Mouse (Mus musculus) forebrain, embryonic 13.5 days (tissue): ENCODE measurements at regions not wholly inside any gene's neighbourhood (a gene's known extent, or its start where the extent isn't known, plus 50 kb on each side); places are given as distances from the start of the nearest gene placed in this dataset.

Experiments used
- ATAC-seq: fragments of 200-750 bp; cut with Nextera tagmentation; 2 replicates; pipeline ENCODE4 v1.8.0; 2017
- H3K27ac ChIP-seq: fragments of 300-500 bp; sonication (generic); 2 replicates; pipeline ENCODE4 v1.5.1; 2015; ENCODE audit warnings: inconsistent platforms, mild to moderate bottlenecking, moderate library complexity
- H3K27me3 ChIP-seq: fragments of 300-500 bp; sonication (generic); 2 replicates; pipeline ENCODE4 v1.6.1; 2015; ENCODE audit warnings: mild to moderate bottlenecking, inconsistent platforms
- H3K36me3 ChIP-seq: fragments of 300-500 bp; sonication (generic); 2 replicates; pipeline ENCODE4 v1.6.1; 2015; ENCODE audit warnings: mild to moderate bottlenecking, inconsistent platforms; ENCODE audit not compliant: poor library complexity, severe bottlenecking
- H3K4me1 ChIP-seq: fragments of 300-500 bp; sonication (generic); 2 replicates; pipeline ENCODE4 v1.6.1; 2015; ENCODE audit warnings: inconsistent platforms
- H3K4me2 ChIP-seq: fragments of 300-500 bp; sonication (generic); 2 replicates; pipeline ENCODE4 v1.6.1; 2015; ENCODE audit warnings: inconsistent platforms, mild to moderate bottlenecking, moderate library complexity
- H3K4me3 ChIP-seq: fragments of 300-500 bp; sonication (generic); 2 replicates; pipeline ENCODE4 v1.5.1; 2015; ENCODE audit warnings: mild to moderate bottlenecking, inconsistent platforms
- H3K9ac ChIP-seq: fragments of 300-500 bp; sonication (generic); 2 replicates; pipeline ENCODE4 v1.6.1; 2015; ENCODE audit warnings: mild to moderate bottlenecking, inconsistent platforms
- H3K9me3 ChIP-seq: fragments of 300-500 bp; sonication (generic); replicated peaks from 2 replicates; pipeline ENCODE4 v1.6.1; 2016; ENCODE audit warnings: inconsistent platforms
- WGBS: fragments of 180-500 bp; shearing (Covaris S2); methylation state at CpG from one replicate; pipeline ENCODE4 v1.1.7; 2015; 5-methylcytosine and 5-hydroxymethylcytosine counted together

GRCm38 (mm10) chr13:19966566-19966965, 123.8 kb upstream of the Elmo1 start:
- WGBS = 93% methylated on average over 1 of the region's 1 CpGs
- no peak overlapping the region for H3K27ac ChIP-seq
- H3K4me3 ChIP-seq = no peak overlapping the region
- no peak for ATAC-seq
- H3K9ac ChIP-seq = no peak overlapping the region
- H3K9me3 ChIP-seq = no peaks in the 10 kb centered on the region
- H3K27me3 ChIP-seq = no peaks in the 10 kb centered on the region
- no peaks in the 10 kb centered on the region for H3K4me1 ChIP-seq
- no peak overlapping the region for H3K4me2 ChIP-seq
- no peaks in the 10 kb centered on the region for H3K36me3 ChIP-seq

GRCm38 (mm10) chr13:19963031-19963430, 127.4 kb upstream of the Elmo1 start:
- H3K4me3 ChIP-seq = no peak overlapping the region
- no peak for ATAC-seq
- no peak overlapping the region for H3K4me2 ChIP-seq
- H3K9ac ChIP-seq = no peak overlapping the region
- no peak overlapping the region for H3K27ac ChIP-seq
- WGBS = 47% methylated on average over 3 of the region's 3 CpGs
- no peaks in the 10 kb centered on the region for H3K4me1 ChIP-seq
- no peaks in the 10 kb centered on the region for H3K9me3 ChIP-seq
- H3K27me3 ChIP-seq = no peaks in the 10 kb centered on the region
- no peaks in the 10 kb centered on the region for H3K36me3 ChIP-seq

- no peak overlapping the region for H3K27ac ChIP-seq
- no peak for ATAC-seq
- no peak overlapping the region for H3K9ac ChIP-seq
- no peak overlapping the region for H3K4me2 ChIP-seq
- H3K4me3 ChIP-seq = no peak overlapping the region
- no peaks in the 10 kb centered on the region for H3K27me3 ChIP-seq
- H3K9me3 ChIP-seq = no peaks in the 10 kb centered on the region
- H3K36me3 ChIP-seq = no peaks in the 10 kb centered on the region
- no peaks in the 10 kb centered on the region for H3K4me1 ChIP-seq
- 92% methylated on average over 6 of the region's 6 CpGs for WGBS
Measured at GRCm38 (mm10) chr13:19928761-19929160, 104.7 kb upstream of the Gpr141 start.

GRCm38 (mm10) chr13:19927807-19928206, 103.8 kb upstream of the Gpr141 start:
- H3K4me3 ChIP-seq = no peak overlapping the region
- no peaks in the 10 kb centered on the region for H3K36me3 ChIP-seq
- no peak overlapping the region for H3K9ac ChIP-seq
- WGBS = 96% methylated on average over 3 of the region's 3 CpGs
- no peak overlapping the region for H3K4me2 ChIP-seq
- no peak for ATAC-seq
- H3K4me1 ChIP-seq = no peaks in the 10 kb centered on the region
- H3K27ac ChIP-seq = no peak overlapping the region
- no peaks in the 10 kb centered on the region for H3K9me3 ChIP-seq
- no peaks in the 10 kb centered on the region for H3K27me3 ChIP-seq

GRCm38 (mm10) chr13:19921084-19921827, 97.2 kb upstream of the Gpr141 start:
- Histone ChIP-seq H3K4me1 (no peaks in the 10 kb centered on the region), H3K9me3 (peaks cover 5% of the 10 kb centered on the region; the same call in 1 of the 2 replicates), H3K27ac (no peak overlapping the region), H3K4me2 (no peak overlapping the region), H3K27me3 (no peaks in the 10 kb centered on the region), H3K9ac (no peak overlapping the region), H3K4me3 (no peak overlapping the region), H3K36me3 (no peaks in the 10 kb centered on the region)
- WGBS = 70% methylated on average over 1 of the region's 1 CpGs
- ATAC-seq = peak; percentile 83

- no peaks in the 10 kb centered on the region for H3K36me3 ChIP-seq
- H3K4me3 ChIP-seq = no peak overlapping the region
- H3K27me3 ChIP-seq = no peaks in the 10 kb centered on the region
- H3K9me3 ChIP-seq = no peaks in the 10 kb centered on the region
- 41% methylated on average over 5 of the region's 5 CpGs for WGBS
- ATAC-seq = peak; percentile 82
- H3K4me2 ChIP-seq = no peak overlapping the region
- H3K4me1 ChIP-seq = no peaks in the 10 kb centered on the region
- H3K9ac ChIP-seq = no peak overlapping the region
- H3K27ac ChIP-seq = no peak overlapping the region
Measured at GRCm38 (mm10) chr13:19911860-19912584, 88.0 kb upstream of the Gpr141 start.

- Histone ChIP-seq H3K27ac (no peak overlapping the region), H3K9me3 (no peaks in the 10 kb centered on the region), H3K9ac (no peak overlapping the region), H3K4me3 (no peak overlapping the region), H3K4me2 (no peak overlapping the region), H3K27me3 (no peaks in the 10 kb centered on the region), H3K4me1 (no peaks in the 10 kb centered on the region), H3K36me3 (no peaks in the 10 kb centered on the region)
- no peak for ATAC-seq
- WGBS = 92% methylated on average over 4 of the region's 4 CpGs
Measured at GRCm38 (mm10) chr13:19902786-19903185, 78.7 kb upstream of the Gpr141 start.

- Histone ChIP-seq H3K4me3 (no peak overlapping the region), H3K4me2 (no peak overlapping the region), H3K4me1 (no peaks in the 10 kb centered on the region), H3K9me3 (no peaks in the 10 kb centered on the region), H3K27ac (no peak overlapping the region), H3K36me3 (no peaks in the 10 kb centered on the region), H3K9ac (no peak overlapping the region), H3K27me3 (no peaks in the 10 kb centered on the region)
- ATAC-seq = no peak
- WGBS = 94% methylated on average over 1 of the region's 1 CpGs
Measured at GRCm38 (mm10) chr13:19897191-19897590, 73.1 kb upstream of the Gpr141 start.

GRCm38 (mm10) chr13:19888983-19889773, 65.1 kb upstream of the Gpr141 start:
- no peak overlapping the region for H3K4me3 ChIP-seq
- no peak overlapping the region for H3K27ac ChIP-seq
- no peaks in the 10 kb centered on the region for H3K27me3 ChIP-seq
- H3K9ac ChIP-seq = no peak overlapping the region
- peak; percentile 72 for ATAC-seq
- H3K9me3 ChIP-seq = no peaks in the 10 kb centered on the region
- H3K4me1 ChIP-seq = no peaks in the 10 kb centered on the region; the same call in 1 of the 2 replicates
- 49% methylated on average over 11 of the region's 11 CpGs for WGBS
- H3K4me2 ChIP-seq = no peak overlapping the region
- no peaks in the 10 kb centered on the region for H3K36me3 ChIP-seq

GRCm38 (mm10) chr13:19883896-19884658, 60.0 kb upstream of the Gpr141 start:
- Histone ChIP-seq H3K27ac (no peak overlapping the region), H3K4me2 (no peak overlapping the region)

GRCm38 (mm10) chr13:19882889-19883288, 58.8 kb upstream of the Gpr141 start:
- ATAC-seq = no peak
- Histone ChIP-seq H3K27me3 (no peaks in the 10 kb centered on the region), H3K4me3 (no peak overlapping the region), H3K36me3 (no peaks in the 10 kb centered on the region), H3K4me2 (no peak overlapping the region), H3K9ac (no peak overlapping the region), H3K9me3 (no peaks in the 10 kb centered on the region), H3K4me1 (no peaks in the 10 kb centered on the region), H3K27ac (no peak overlapping the region)
- WGBS = 92% methylated on average over 4 of the region's 4 CpGs

More at GRCm38 (mm10) chr13:19883896-19884658, 60.0 kb upstream of the Gpr141 start:
- H3K27me3 ChIP-seq = no peaks in the 10 kb centered on the region
- 84% methylated on average over 7 of the region's 7 CpGs for WGBS
- H3K9ac ChIP-seq = no peak overlapping the region
- H3K9me3 ChIP-seq = no peaks in the 10 kb centered on the region
- peak; percentile 86; the same call in 1 of the 2 replicates for ATAC-seq
- H3K4me3 ChIP-seq = no peak overlapping the region
- no peaks in the 10 kb centered on the region for H3K36me3 ChIP-seq
- H3K4me1 ChIP-seq = no peaks in the 10 kb centered on the region; the same call in 1 of the 2 replicates
